Mouse (Mus musculus) retina, embryonic 14.5 days (tissue): Measurements from ENCODE around the gene Ccdc180.

Experiments
- DNase-seq: peaks from one replicate; pipeline ENCODE4 v3.0.0-alpha.2; 2015; ENCODE audit warnings: low spot score

Gene Ccdc180

GRCm38 (mm10) chr4:45890066-45890761 lies at the start of gene Ccdc180:
Gene Ccdc180, plus strand, starts transcription at chr4:45890303.
- peak; percentile 87 for DNase-seq

- peak; percentile 80 for DNase-seq
Observed at GRCm38 (mm10) chr4:45844355-45844754, 45.7 kb upstream of the Ccdc180 start.

GRCm38 (mm10) chr4:45846263-45846662 lies 43.8 kb upstream of the Ccdc180 start:
- no peak for DNase-seq

- no peak for DNase-seq
Observed at GRCm38 (mm10) chr4:45848109-45848824, 41.8 kb upstream of the Ccdc180 start, which contains the start of gene Stra6l. Gene Stra6l, plus strand, starts transcription at chr4:45848664.

GRCm38 (mm10) chr4:45848825-45849156 lies 41.3 kb upstream of the Ccdc180 start:
- DNase-seq: no peak

GRCm38 (mm10) chr4:45849419-45849818 lies 40.7 kb upstream of the Ccdc180 start:
- no peak for DNase-seq

GRCm38 (mm10) chr4:45851640-45852051 lies 38.5 kb upstream of the Ccdc180 start:
- DNase-seq: no peak

- no peak for DNase-seq
Observed at GRCm38 (mm10) chr4:45853496-45854246, 36.4 kb upstream of the Ccdc180 start.

- peak; percentile 88 for DNase-seq
Observed at GRCm38 (mm10) chr4:45855803-45856424, 34.2 kb upstream of the Ccdc180 start.

- DNase-seq: no peak
Observed at GRCm38 (mm10) chr4:45861160-45861559, 28.9 kb upstream of the Ccdc180 start.

- DNase-seq: no peak
Observed at GRCm38 (mm10) chr4:45867416-45867815, 22.7 kb upstream of the Ccdc180 start.

- no peak for DNase-seq
Observed at GRCm38 (mm10) chr4:45869021-45869815, 20.9 kb upstream of the Ccdc180 start.

GRCm38 (mm10) chr4:45872147-45872546 lies 18.0 kb upstream of the Ccdc180 start:
- DNase-seq: no peak

GRCm38 (mm10) chr4:45878929-45879328 lies 11.2 kb upstream of the Ccdc180 start:
- DNase-seq: peak; percentile 80

- no peak for DNase-seq
Observed at GRCm38 (mm10) chr4:45882521-45882920, 7.6 kb upstream of the Ccdc180 start.

- no peak for DNase-seq
Observed at GRCm38 (mm10) chr4:45883250-45883649, 6.9 kb upstream of the Ccdc180 start.

- no peak for DNase-seq
Observed at GRCm38 (mm10) chr4:45889487-45889886, 616 bp upstream of the Ccdc180 start.

- DNase-seq: no peak
Observed at GRCm38 (mm10) chr4:45896425-45897081, 6.5 kb downstream of the Ccdc180 start.

GRCm38 (mm10) chr4:45898413-45898812 lies 8.3 kb downstream of the Ccdc180 start:
- DNase-seq: no peak

GRCm38 (mm10) chr4:45909256-45909655 lies 19.2 kb downstream of the Ccdc180 start:
- DNase-seq: no peak

- no peak for DNase-seq
Observed at GRCm38 (mm10) chr4:45909924-45910323, 19.8 kb downstream of the Ccdc180 start.
